Comparison of ENCODE assay signal across 20 mouse cellular contexts in the genomic region with DNA sequence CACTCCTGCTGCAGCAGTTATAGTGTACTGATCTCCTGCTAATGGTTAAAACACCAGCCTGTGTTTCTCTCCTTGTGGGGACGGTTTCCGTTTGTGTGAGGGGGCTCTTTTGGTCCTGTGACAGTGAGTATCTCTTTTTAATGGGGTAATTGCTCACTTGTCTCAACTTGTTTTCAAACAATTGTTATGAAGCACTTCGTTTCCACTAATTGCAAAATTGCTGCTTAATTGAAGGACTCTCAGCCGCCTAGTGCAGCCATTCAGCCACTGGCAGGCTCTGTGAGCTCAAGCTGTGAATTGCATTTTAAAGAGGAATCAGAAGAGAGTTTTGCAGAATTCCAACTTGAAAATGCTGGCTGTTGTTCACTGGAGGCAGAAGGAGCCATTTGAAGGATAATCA. TPM values are rescaled to one million over a fixed set of nuclear protein-coding genes. Genes with fewer than 3 reads are reported as not detected.
A peak's percentile ranks its signal among the peaks of the same experiment; 100 is the strongest.
DNase-seq lines count a peak whose midpoint lies in the region; ATAC-seq lines count a peak whose summit lies in the region.
"Had no signal": no experiment of that assay in that cellular context is flagged by ENCODE, and none has a peak within 500 bp of the region (broad histone marks: within the 10 kb centered on the region; RNA-seq: fewer than 3 reads in every experiment).

No protein-coding gene starts in this region.

- no peaks in the 10 kb centered on the region for H3K9me3 ChIP-seq in forebrain, embryonic 10.5 days
- H3K9me3 ChIP-seq in forebrain, embryonic 15.5 days = no peaks in the 10 kb centered on the region
- H3K9me3 ChIP-seq in embryonic facial prominence, embryonic 13.5 days = no peaks in the 10 kb centered on the region
- H3K9me3 ChIP-seq in hindbrain, embryonic 15.5 days = no peaks in the 10 kb centered on the region
- H3K9me3 ChIP-seq in midbrain, embryonic 16.5 days (replicated peaks; ENCODE audit: control insufficient read depth, low read length, poor library complexity, severe bottlenecking) = no peaks in the 10 kb centered on the region
- H3K9me3 ChIP-seq: embryonic facial prominence, embryonic 15.5 days; limb, embryonic 15.5 days; megakaryocyte, embryonic 14.5 days had no signal

- H3K9ac ChIP-seq in forebrain, embryonic 15.5 days (replicated peaks) = no peak overlapping the region
- H3K9ac ChIP-seq in embryonic facial prominence, embryonic 13.5 days = no peak overlapping the region
- H3K9ac ChIP-seq in hindbrain, embryonic 15.5 days = no peak overlapping the region
- H3K9ac ChIP-seq in midbrain, embryonic 16.5 days (ENCODE audit: low read depth, low read length) = no peak overlapping the region
- H3K9ac ChIP-seq: embryonic facial prominence, embryonic 15.5 days; limb, embryonic 15.5 days; lung, embryonic 14.5 days had no signal

- ATAC-seq in forebrain, embryonic 15.5 days (replicated peaks) = no peak
- ATAC-seq in embryonic facial prominence, embryonic 13.5 days (ENCODE audit: insufficient number of reproducible peaks, insufficient read depth, low FRiP score, low TSS enrichment, low read depth) = no peak
- no peak for ATAC-seq in hindbrain, embryonic 15.5 days (ENCODE audit: low FRiP score, low read depth)
- no peak for ATAC-seq in midbrain, embryonic 16.5 days
- ATAC-seq: intestine, embryonic 16.5 days had no signal

- H3K4me3 ChIP-seq in forebrain, embryonic 10.5 days = peak overlapping the region; percentile 5; the same call in 1 of the 2 replicates
- H3K4me3 ChIP-seq in forebrain, embryonic 15.5 days = no peak overlapping the region
- no peak overlapping the region for H3K4me3 ChIP-seq in embryonic facial prominence, embryonic 13.5 days
- peak overlapping the region; percentile 15; the same call in 1 of the 2 replicates for H3K4me3 ChIP-seq in hindbrain, embryonic 15.5 days
- H3K4me3 ChIP-seq in midbrain, embryonic 16.5 days (ENCODE audit: low read depth, low read length) = peak overlapping the region; percentile 14
- H3K4me3 ChIP-seq: embryonic facial prominence, embryonic 15.5 days; heart, adult 2 months; limb, embryonic 15.5 days; megakaryocyte, embryonic 14.5 days had no signal

- WGBS in forebrain, embryonic 10.5 days = 5% methylated on average over 4 of the region's 4 CpGs
- WGBS in forebrain, embryonic 15.5 days = under 1% methylated on average over 4 of the region's 4 CpGs
- WGBS in embryonic facial prominence, embryonic 13.5 days = 9% methylated on average over 4 of the region's 4 CpGs
- WGBS in hindbrain, embryonic 15.5 days = 6% methylated on average over 4 of the region's 4 CpGs
- 3% methylated on average over 4 of the region's 4 CpGs for WGBS in midbrain, embryonic 16.5 days

- H3K27me3 ChIP-seq in forebrain, embryonic 10.5 days (ENCODE audit: poor library complexity, severe bottlenecking) = peaks cover 69% of the 10 kb centered on the region
- H3K27me3 ChIP-seq in forebrain, embryonic 15.5 days = peaks cover 71% of the 10 kb centered on the region
- peaks cover 27% of the 10 kb centered on the region for H3K27me3 ChIP-seq in embryonic facial prominence, embryonic 13.5 days
- 0 out of 2 replicates have a peak, but pooled peaks cover 6% of the 10 kb centered on the region for H3K27me3 ChIP-seq in hindbrain, embryonic 15.5 days
- H3K27me3 ChIP-seq in midbrain, embryonic 16.5 days (ENCODE audit: control insufficient read depth, insufficient read depth, low read depth, low read length) = 0 out of 2 replicates have a peak, but pooled peaks cover 4% of the 10 kb centered on the region

- H3K36me3 ChIP-seq in forebrain, embryonic 10.5 days (replicated peaks) = no peaks in the 10 kb centered on the region
- H3K36me3 ChIP-seq in forebrain, embryonic 15.5 days = no peaks in the 10 kb centered on the region
- H3K36me3 ChIP-seq in embryonic facial prominence, embryonic 13.5 days = no peaks in the 10 kb centered on the region
- H3K36me3 ChIP-seq in hindbrain, embryonic 15.5 days = no peaks in the 10 kb centered on the region
- H3K36me3 ChIP-seq in midbrain, embryonic 16.5 days (ENCODE audit: control insufficient read depth, insufficient read depth, low read length) = no peaks in the 10 kb centered on the region
- H3K36me3 ChIP-seq: embryonic facial prominence, embryonic 15.5 days; limb, embryonic 15.5 days had no signal

- H3K4me2 ChIP-seq in forebrain, embryonic 15.5 days (replicated peaks) = no peak overlapping the region
- H3K4me2 ChIP-seq in embryonic facial prominence, embryonic 13.5 days = peak overlapping the region; percentile 38
- H3K4me2 ChIP-seq in hindbrain, embryonic 15.5 days = peak overlapping the region; percentile 42
- peak overlapping the region; percentile 37 for H3K4me2 ChIP-seq in midbrain, embryonic 16.5 days (ENCODE audit: low read length)
- H3K4me2 ChIP-seq: embryonic facial prominence, embryonic 15.5 days; limb, embryonic 15.5 days; lung, embryonic 14.5 days had no signal

- peaks cover 55% of the 10 kb centered on the region for H3K4me1 ChIP-seq in forebrain, embryonic 10.5 days
- peaks cover 36% of the 10 kb centered on the region for H3K4me1 ChIP-seq in forebrain, embryonic 15.5 days
- peaks cover 38% of the 10 kb centered on the region for H3K4me1 ChIP-seq in embryonic facial prominence, embryonic 13.5 days
- peaks cover 30% of the 10 kb centered on the region for H3K4me1 ChIP-seq in hindbrain, embryonic 15.5 days (replicated peaks)
- H3K4me1 ChIP-seq in midbrain, embryonic 16.5 days (ENCODE audit: control insufficient read depth, insufficient read depth, low read length) = peaks cover 15% of the 10 kb centered on the region

- no peak for DNase-seq in forebrain, embryonic 10.5 days (ENCODE audit: extremely low spot score, low spot score)
- DNase-seq in spleen, postnatal 4 days (ENCODE audit: low spot score in 2 of 2) = no peak
- DNase-seq in kidney, postnatal 36 days = no peak
- no peak for DNase-seq in layer of hippocampus, postnatal 36 days
- DNase-seq: adrenal gland, adult 2 months; cerebellum, adult 9-10 months; heart, adult 2 months; heart, postnatal 14 days; lung, embryonic 14.5 days; thymus, postnatal 25 days had no signal

- no peak overlapping the region for H3K27ac ChIP-seq in forebrain, embryonic 10.5 days
- no peak overlapping the region for H3K27ac ChIP-seq in forebrain, embryonic 15.5 days (replicated peaks)
- no peak overlapping the region for H3K27ac ChIP-seq in embryonic facial prominence, embryonic 13.5 days
- no peak overlapping the region for H3K27ac ChIP-seq in hindbrain, embryonic 15.5 days (replicated peaks)
- H3K27ac ChIP-seq in midbrain, embryonic 16.5 days (ENCODE audit: low read length) = no peak overlapping the region
- H3K27ac ChIP-seq: embryonic facial prominence, embryonic 15.5 days; heart, adult 2 months; kidney, postnatal 0 days; limb, embryonic 15.5 days; stomach, postnatal 0 days had no signal

RNA-seq across cellular contexts. Expression of gene Bdnf, which starts 22.7 kb away (rescaled TPM):
- polyA plus RNA-seq in forebrain, embryonic 10.5 days (2016; fragmentation: Nextera tagmentation; extraction: Ambion mirVana) = 1.9 TPM in 2 replicates
- polyA plus RNA-seq in forebrain, embryonic 15.5 days (2015; fragmentation: Nextera tagmentation; extraction: Ambion mirVana) = 2.4 and 2.5 TPM in 2 replicates
- polyA plus RNA-seq in embryonic facial prominence, embryonic 13.5 days (2015; fragmentation: Nextera tagmentation; extraction: Ambion mirVana) = 4.7 and 5.1 TPM in 2 replicates
- polyA plus RNA-seq in hindbrain, embryonic 15.5 days (2015; fragmentation: Nextera tagmentation; extraction: Ambion mirVana) = 5.1 and 5.3 TPM in 2 replicates
- 7.3 and 9.3 TPM in 2 replicates for polyA plus RNA-seq in midbrain, embryonic 16.5 days (2015; fragmentation: Nextera tagmentation; extraction: Ambion mirVana)
- 10 to 100 TPM; 30.8 to 34.2 TPM for total RNA-seq in layer of hippocampus, postnatal 36 days (2021)

Comparison
In these comparisons a context has a peak if more than half of its experiments do, and no peak if none do; other contexts are left out.
1. H3K4me3 ChIP-seq: peak in forebrain, embryonic 10.5 days (single experiment), hindbrain, embryonic 15.5 days (single experiment) and midbrain, embryonic 16.5 days (single experiment); none in forebrain, embryonic 15.5 days (single experiment) and embryonic facial prominence, embryonic 13.5 days (single experiment).